Mouse (Mus musculus) liver, embryonic 14.5 days (tissue): ENCODE measurements at regions not wholly inside any gene's neighbourhood (a gene's known extent, or its start where the extent isn't known, plus 50 kb on each side); places are given as distances from the start of the nearest gene placed in this dataset.

ENCODE experiments used
- ATAC-seq: fragments of 200-750 bp; cut with Nextera tagmentation; 2 replicates; pipeline ENCODE4 v1.8.0; 2017; ENCODE audit warnings: moderate number of reproducible peaks, mild to moderate bottlenecking, moderate library complexity; ENCODE audit not compliant: insufficient read depth
- DNase-seq, 3 experiments: peaks; one replicate each; pipeline ENCODE4 v3.0.0-alpha.2; 2012 to 2013; ENCODE audit warnings: low read depth in 3 of 3, low spot score in 3 of 3
- H3K27ac ChIP-seq: fragments of 300-500 bp; sonication (generic); 2 replicates; pipeline ENCODE4 v1.5.1; 2014; ENCODE audit warnings: moderate library complexity, mild to moderate bottlenecking, control low read depth, inconsistent platforms
- H3K27me3 ChIP-seq: fragments of 300-500 bp; sonication (generic); 2 replicates; pipeline ENCODE4 v1.6.1; 2014; ENCODE audit warnings: mild to moderate bottlenecking, low read length, moderate library complexity; ENCODE audit not compliant: control insufficient read depth, insufficient read depth
- H3K36me3 ChIP-seq: fragments of 300-500 bp; sonication (generic); replicated peaks from 2 replicates; pipeline ENCODE4 v1.6.1; 2014; ENCODE audit warnings: low read depth; ENCODE audit not compliant: control insufficient read depth, insufficient read depth
- H3K4me1 ChIP-seq, 2 experiments: fragments of 200-500 bp in 1 of 2; fragments of 300-500 bp in 1 of 2; sonication (generic) in 1 of 2; replicated peaks; 2 replicates each; pipeline ENCODE4 v1.6.1; 2012 to 2014; ENCODE audit warnings: antibody characterized with exemption in 1 of 2, inconsistent platforms in 1 of 2, low read length in 1 of 2; ENCODE audit not compliant: control insufficient read depth in 2 of 2, insufficient read depth in 2 of 2
- H3K4me2 ChIP-seq: fragments of 300-500 bp; sonication (generic); 2 replicates; pipeline ENCODE4 v1.6.1; 2014; ENCODE audit warnings: low read depth, mild to moderate bottlenecking, control low read depth, moderate library complexity
- H3K4me3 ChIP-seq, 2 experiments: fragments of 200-500 bp in 1 of 2; fragments of 300-500 bp in 1 of 2; sonication (generic) in 1 of 2; 2 replicates each; pipeline ENCODE4 v1.5.1; 2012 to 2014; ENCODE audit warnings: low read depth in 2 of 2, low read length in 2 of 2, mild to moderate bottlenecking in 2 of 2, control low read depth in 1 of 2, inconsistent platforms in 1 of 2, moderate library complexity in 1 of 2; ENCODE audit not compliant: insufficient read depth in 1 of 2
- H3K9ac ChIP-seq: fragments of 300-500 bp; sonication (generic); replicated peaks from 2 replicates; pipeline ENCODE4 v1.6.1; 2014; ENCODE audit warnings: mild to moderate bottlenecking, control low read depth, moderate library complexity
- H3K9me3 ChIP-seq: fragments of 300-500 bp; sonication (generic); 2 replicates; pipeline ENCODE4 v1.6.1; 2016; ENCODE audit warnings: low read length, mixed read lengths; ENCODE audit not compliant: control insufficient read depth
- CTCF ChIP-seq: IDR thresholded peaks from 2 replicates; pipeline ENCODE4 v1.5.1; 2016; ENCODE audit warnings: antibody characterized with exemption, low read depth, control low read depth
- EP300 ChIP-seq: IDR thresholded peaks from 2 replicates; pipeline ENCODE4 v1.6.1; 2016; ENCODE audit warnings: antibody characterized with exemption, low read depth
- WGBS: fragments of 180-500 bp; shearing (Covaris S2); extraction: QIAGEN DNeasy Blood & Tissue Kit; methylation state at CpG from one replicate; pipeline ENCODE4 v1.1.7; 2014; ENCODE audit not compliant: insufficient replicate concordance; 5-methylcytosine and 5-hydroxymethylcytosine counted together

DNA sequence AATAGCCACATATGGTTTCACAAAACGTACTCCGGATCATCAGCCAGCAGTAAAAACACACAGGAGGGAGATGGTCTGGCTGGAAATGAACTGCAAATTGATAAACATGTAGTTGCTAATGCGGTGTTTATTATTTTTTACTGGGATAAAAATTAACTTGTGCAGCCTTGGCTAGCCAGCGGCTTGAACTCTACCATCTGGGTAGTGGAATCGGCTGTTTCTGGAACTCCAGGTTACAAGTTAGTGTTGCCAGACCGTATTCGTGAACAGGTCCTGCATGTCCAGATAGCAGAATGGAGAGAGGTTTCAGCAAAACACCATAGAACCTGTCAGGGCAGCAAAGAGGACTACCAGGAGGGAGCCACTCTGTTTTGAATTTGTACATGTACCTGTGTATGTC is 107.4 kb downstream of the Tomm20 start:
- 80% methylated on average over 7 of the region's 7 CpGs for WGBS
- Histone ChIP-seq H3K4me2 (no peak overlapping the region), H3K27ac (no peak overlapping the region), H3K27me3 (no peaks in the 10 kb centered on the region), H3K4me3 (no peak overlapping the region), H3K9ac (no peak overlapping the region), H3K9me3 (no peaks in the 10 kb centered on the region), H3K36me3 (no peaks in the 10 kb centered on the region), H3K4me1 (peaks cover 8 to 42% of the 10 kb centered on the region in 2 experiments)
- DNase-seq (no peak), ATAC-seq (no peak)
- TF ChIP-seq EP300 (no peak), CTCF (no peak)

GRCm38 (mm10) chr8:126837318-126838025 is 108.2 kb downstream of the Tomm20 start:
- 68% methylated on average over 9 of the region's 9 CpGs for WGBS

DNA sequence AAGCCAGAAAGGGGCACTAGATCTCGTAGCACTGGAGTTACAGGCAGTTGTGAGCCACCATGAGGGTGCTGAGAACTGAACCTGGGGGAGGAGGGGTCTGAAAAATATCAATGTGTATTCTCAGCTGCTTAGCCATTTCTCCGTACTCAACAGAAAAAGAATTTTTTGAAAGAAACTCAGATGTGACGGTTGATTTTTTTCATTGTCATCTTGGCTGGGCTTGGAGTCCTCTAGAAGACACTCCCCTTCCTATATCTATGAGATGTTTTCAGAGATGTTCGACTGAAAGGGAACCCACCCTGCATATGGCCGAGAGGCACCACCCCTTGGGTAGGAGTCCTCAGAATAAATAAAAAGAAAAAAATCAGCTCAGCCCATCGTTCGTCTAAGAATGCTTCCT is 110.1 kb downstream of the Tomm20 start:
- no peaks in the 10 kb centered on the region for H3K36me3 ChIP-seq
- H3K9me3 ChIP-seq = no peaks in the 10 kb centered on the region
- H3K27ac ChIP-seq = no peak overlapping the region
- WGBS = 37% methylated on average over 7 of the region's 7 CpGs
- ATAC-seq = no peak
- no peak overlapping the region for H3K4me3 ChIP-seq
- H3K4me1 ChIP-seq = peaks cover 23 to 66% of the 10 kb centered on the region in 2 experiments
- H3K9ac ChIP-seq = no peak overlapping the region
- no peak for DNase-seq
- TF ChIP-seq CTCF (no peak), EP300 (no peak)
- no peak overlapping the region for H3K4me2 ChIP-seq
- H3K27me3 ChIP-seq = no peaks in the 10 kb centered on the region

More at GRCm38 (mm10) chr8:126837318-126838025, 108.2 kb downstream of the Tomm20 start:
- Histone ChIP-seq H3K27me3 (no peaks in the 10 kb centered on the region), H3K4me3 (no peak overlapping the region), H3K9me3 (no peaks in the 10 kb centered on the region), H3K4me2 (no peak overlapping the region), H3K27ac (no peak overlapping the region), H3K36me3 (no peaks in the 10 kb centered on the region), H3K9ac (no peak overlapping the region), H3K4me1 (peaks cover 16 to 49% of the 10 kb centered on the region in 2 experiments)
- TF ChIP-seq EP300 = no peak
- DNase-seq (no peak), ATAC-seq (no peak)

GRCm38 (mm10) chr8:126833471-126834453 is 111.9 kb downstream of the Tomm20 start:
- WGBS = 10% methylated on average over 19 of the region's 19 CpGs
- Histone ChIP-seq H3K9ac (peak overlapping the region; percentile 38; the same call in 1 of the 2 replicates), H3K9me3 (no peaks in the 10 kb centered on the region), H3K27ac (peak overlapping the region; percentile 65), H3K4me1 (peaks cover 23 to 71% of the 10 kb centered on the region in 2 experiments), H3K36me3 (no peaks in the 10 kb centered on the region), H3K4me2 (peak overlapping the region; percentile 56), H3K4me3 (no peak overlapping the region), H3K27me3 (no peaks in the 10 kb centered on the region)
- ATAC-seq (peak; percentile 27; the same call in 1 of the 2 replicates), DNase-seq (no peak)
- TF ChIP-seq EP300 (no peak), CTCF (no peak)

- peak overlapping the region; percentile 56 for H3K4me2 ChIP-seq
- no peak for DNase-seq
- ATAC-seq = peak; percentile 36; the same call in 1 of the 2 replicates
- H3K36me3 ChIP-seq = no peaks in the 10 kb centered on the region
- no peak overlapping the region for H3K4me3 ChIP-seq
- no peak; the same call in 1 of the 2 replicates for TF ChIP-seq EP300
- TF ChIP-seq CTCF = no peak
- no peak overlapping the region; the same call in 1 of the 2 replicates for H3K9ac ChIP-seq
- no peaks in the 10 kb centered on the region for H3K9me3 ChIP-seq
- H3K27me3 ChIP-seq = no peaks in the 10 kb centered on the region
- WGBS = 2% methylated on average over 5 of the region's 5 CpGs
- peaks cover 24 to 71% of the 10 kb centered on the region in 2 experiments for H3K4me1 ChIP-seq
- peak overlapping the region; percentile 65 for H3K27ac ChIP-seq
Measured at GRCm38 (mm10) chr8:126833006-126833405, 112.6 kb downstream of the Tomm20 start.
